Mouse (Mus musculus) limb, embryonic 11.5 days (tissue): ENCODE results near the gene Rapgef1. TPM values are rescaled to one million over a fixed set of nuclear protein-coding genes. Genes with fewer than 3 reads are reported as not detected.

ENCODE experiments used
- ATAC-seq: fragments of 200-750 bp; cut with Nextera tagmentation; 2 replicates; pipeline ENCODE4 v1.8.0; 2017; ENCODE audit warnings: low read depth; ENCODE audit not compliant: insufficient number of reproducible peaks, low FRiP score, low TSS enrichment
- DNase-seq: peaks from one replicate; pipeline ENCODE4 v3.0.0-alpha.2; 2015; ENCODE audit warnings: low spot score
- H3K27ac ChIP-seq: fragments of 300-500 bp; sonication (generic); replicated peaks from 2 replicates; pipeline ENCODE4 v1.5.1; 2014; ENCODE audit warnings: low read depth, mild to moderate bottlenecking, low read length
- H3K27me3 ChIP-seq: fragments of 300-500 bp; sonication (generic); 2 replicates; pipeline ENCODE4 v1.6.1; 2014; ENCODE audit warnings: mild to moderate bottlenecking, low read length, mixed read lengths; ENCODE audit not compliant: control insufficient read depth, insufficient read depth
- H3K36me3 ChIP-seq: fragments of 300-500 bp; sonication (generic); 2 replicates; pipeline ENCODE4 v1.6.1; 2014; ENCODE audit warnings: mild to moderate bottlenecking, low read length, moderate library complexity, mixed read lengths; ENCODE audit not compliant: control insufficient read depth, insufficient read depth
- H3K4me1 ChIP-seq: fragments of 300-500 bp; sonication (generic); 2 replicates; pipeline ENCODE4 v1.6.1; 2014; ENCODE audit warnings: low read length, mixed read lengths; ENCODE audit not compliant: control insufficient read depth, insufficient read depth
- H3K4me2 ChIP-seq: fragments of 300-500 bp; sonication (generic); 2 replicates; pipeline ENCODE4 v1.6.1; 2014; ENCODE audit warnings: low read depth, mild to moderate bottlenecking, moderate library complexity; ENCODE audit not compliant: severe bottlenecking
- H3K4me3 ChIP-seq: fragments of 300-500 bp; sonication (generic); 2 replicates; pipeline ENCODE4 v1.5.1; 2014; ENCODE audit warnings: low read depth, low read length
- H3K9ac ChIP-seq: fragments of 300-500 bp; sonication (generic); 2 replicates; pipeline ENCODE4 v1.6.1; 2014; ENCODE audit warnings: mild to moderate bottlenecking, low read length
- H3K9me3 ChIP-seq: fragments of 300-500 bp; sonication (generic); 2 replicates; pipeline ENCODE4 v1.6.1; 2016; ENCODE audit warnings: low read length; ENCODE audit not compliant: control insufficient read depth
- WGBS: fragments of 180-500 bp; shearing (Covaris S2); extraction: QIAGEN DNeasy Blood & Tissue Kit; methylation state at CpG from one replicate; pipeline ENCODE4 v1.1.7; 2014; 5-methylcytosine and 5-hydroxymethylcytosine counted together
- polyA plus RNA-seq: library from polyadenylated mRNA; unstranded; fragments of >200 nt; fragmentation: Nextera tagmentation; extraction: Ambion mirVana; gene quantifications from 2 replicates; pipeline ENCODE4 v1.2.1, GENCODE M21; 2014

The Rapgef1 gene
- polyA plus RNA-seq, 1 experiment from 2014 or later = 17.1 TPM

DNA sequence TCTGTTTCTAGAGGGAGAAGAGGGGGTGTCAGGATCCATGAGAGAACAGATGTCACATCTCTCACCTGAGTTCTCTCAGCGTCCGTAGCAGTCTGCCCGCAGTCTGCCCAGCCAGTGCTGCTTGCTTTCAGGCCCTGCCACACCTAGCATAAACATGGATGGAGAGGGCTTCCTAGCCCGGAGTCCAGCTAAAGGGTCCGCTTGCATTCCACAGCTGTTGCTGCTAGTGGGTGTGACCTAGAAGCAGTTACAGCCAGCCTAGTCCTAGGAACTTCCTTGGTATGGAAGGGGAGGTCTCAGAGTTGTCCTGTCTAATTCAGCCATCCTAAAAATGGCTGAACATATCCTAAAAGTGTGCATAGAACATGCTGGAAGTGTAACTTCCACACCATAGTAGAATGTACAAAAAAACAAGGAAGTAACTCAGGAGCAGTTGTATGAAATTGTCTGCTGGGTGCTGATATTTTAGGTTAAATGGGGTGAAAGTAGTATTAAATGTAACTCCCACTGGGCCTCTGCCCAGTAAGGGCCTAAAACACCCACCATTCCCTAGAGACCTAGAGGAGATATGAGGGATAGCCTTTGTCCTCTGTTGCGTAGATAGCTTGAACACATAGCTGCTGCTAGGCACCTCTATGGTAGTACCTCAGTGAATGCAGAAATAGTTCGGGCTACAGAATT lies 48.6 kb downstream of the Rapgef1 start:
- no peaks in the 10 kb centered on the region for H3K9me3 ChIP-seq
- ATAC-seq = no peak
- no peak overlapping the region for H3K9ac ChIP-seq
- no peaks in the 10 kb centered on the region for H3K36me3 ChIP-seq
- no peak overlapping the region for H3K4me3 ChIP-seq
- no peak for DNase-seq
- no peak overlapping the region for H3K27ac ChIP-seq
- H3K4me1 ChIP-seq = peaks cover 14% of the 10 kb centered on the region
- WGBS = 84% methylated on average over 7 of the region's 7 CpGs
- H3K27me3 ChIP-seq = no peaks in the 10 kb centered on the region
- H3K4me2 ChIP-seq = no peak overlapping the region

DNA sequence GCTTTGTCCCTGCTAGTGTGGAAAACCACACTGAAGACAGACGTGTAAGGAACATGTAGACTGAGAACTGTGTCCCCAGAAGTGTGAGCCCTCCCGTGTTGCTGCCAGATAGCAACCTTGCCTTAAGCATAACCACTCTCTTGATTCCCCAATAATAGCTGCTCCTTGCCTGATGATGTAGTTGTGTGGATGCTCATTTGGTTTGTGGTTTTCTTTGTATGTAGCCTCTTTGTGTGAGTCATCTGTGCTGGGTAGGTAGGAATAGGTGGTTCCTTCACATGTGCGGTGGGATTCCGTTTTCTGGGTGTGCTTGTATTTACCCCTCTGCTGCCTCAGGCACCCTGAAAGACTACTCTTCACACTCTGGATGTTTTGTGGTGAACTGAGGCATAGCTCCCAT lies 49.4 kb downstream of the Rapgef1 start:
- H3K27me3 ChIP-seq = no peaks in the 10 kb centered on the region
- H3K4me1 ChIP-seq = peaks cover 12% of the 10 kb centered on the region
- no peaks in the 10 kb centered on the region for H3K36me3 ChIP-seq
- H3K4me3 ChIP-seq = no peak overlapping the region
- H3K9me3 ChIP-seq = no peaks in the 10 kb centered on the region
- no peak for ATAC-seq
- H3K9ac ChIP-seq = no peak overlapping the region
- H3K27ac ChIP-seq = no peak overlapping the region
- WGBS = 92% methylated on average over 4 of the region's 4 CpGs
- no peak overlapping the region for H3K4me2 ChIP-seq
- no peak for DNase-seq

GRCm38 (mm10) chr2:29669711-29670110 lies 50.2 kb downstream of the Rapgef1 start:
- no peak overlapping the region for H3K27ac ChIP-seq
- no peaks in the 10 kb centered on the region for H3K9me3 ChIP-seq
- H3K4me3 ChIP-seq = no peak overlapping the region
- ATAC-seq = no peak
- no peaks in the 10 kb centered on the region for H3K27me3 ChIP-seq
- H3K36me3 ChIP-seq = no peaks in the 10 kb centered on the region
- DNase-seq = no peak
- H3K4me2 ChIP-seq = no peak overlapping the region
- H3K9ac ChIP-seq = no peak overlapping the region
- peaks cover 12% of the 10 kb centered on the region for H3K4me1 ChIP-seq

GRCm38 (mm10) chr2:29670231-29670991 lies 50.9 kb downstream of the Rapgef1 start:
- ATAC-seq (no peak), DNase-seq (no peak)
- no peaks in the 10 kb centered on the region for H3K9me3 ChIP-seq
- H3K4me2 ChIP-seq = no peak overlapping the region
- H3K9ac ChIP-seq = no peak overlapping the region
- 78% methylated on average over 9 of the region's 9 CpGs for WGBS
- H3K4me3 ChIP-seq = no peak overlapping the region
- H3K36me3 ChIP-seq = no peaks in the 10 kb centered on the region
- H3K4me1 ChIP-seq = peaks cover 12% of the 10 kb centered on the region
- no peak overlapping the region for H3K27ac ChIP-seq
- H3K27me3 ChIP-seq = no peaks in the 10 kb centered on the region

- Histone ChIP-seq H3K9ac (no peak overlapping the region; the same call in 1 of the 2 replicates), H3K4me2 (no peak overlapping the region), H3K27me3 (no peaks in the 10 kb centered on the region), H3K9me3 (no peaks in the 10 kb centered on the region), H3K27ac (no peak overlapping the region), H3K4me3 (no peak overlapping the region), H3K4me1 (peaks cover 8% of the 10 kb centered on the region), H3K36me3 (no peaks in the 10 kb centered on the region)
- WGBS = 88% methylated on average over 4 of the region's 4 CpGs
- DNase-seq (no peak), ATAC-seq (no peak)
Measured at GRCm38 (mm10) chr2:29671374-29671773, 51.9 kb downstream of the Rapgef1 start.

DNA sequence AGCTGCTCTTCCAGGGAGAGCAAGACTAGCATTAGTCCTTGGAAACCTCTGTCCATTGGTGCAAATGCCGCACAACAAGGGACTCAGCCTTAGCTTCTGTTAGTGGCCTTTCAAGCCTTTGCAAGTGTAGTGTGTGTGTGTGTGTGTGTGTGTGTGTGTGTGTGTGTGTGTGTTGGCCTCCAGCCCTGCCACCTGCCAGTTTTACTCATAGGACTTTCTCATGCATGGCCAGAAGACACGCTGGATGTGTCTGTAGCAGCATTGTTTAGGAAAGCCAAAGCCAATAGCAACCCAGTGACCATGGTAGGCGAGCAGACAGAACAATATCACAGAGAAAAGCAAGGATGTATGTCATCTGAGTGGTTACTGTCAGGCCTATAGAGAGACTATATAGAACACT lies 52.3 kb downstream of the Rapgef1 start:
- no peak overlapping the region for H3K4me3 ChIP-seq
- H3K36me3 ChIP-seq = no peaks in the 10 kb centered on the region
- H3K27me3 ChIP-seq = no peaks in the 10 kb centered on the region
- no peak for DNase-seq
- H3K4me1 ChIP-seq = peaks cover 3% of the 10 kb centered on the region
- no peak overlapping the region for H3K4me2 ChIP-seq
- no peak for ATAC-seq
- H3K27ac ChIP-seq = no peak overlapping the region
- no peaks in the 10 kb centered on the region for H3K9me3 ChIP-seq
- no peak overlapping the region; the same call in 1 of the 2 replicates for H3K9ac ChIP-seq
- 92% methylated on average over 3 of the region's 3 CpGs for WGBS

- DNase-seq (no peak), ATAC-seq (no peak)
- Histone ChIP-seq H3K9me3 (no peaks in the 10 kb centered on the region), H3K9ac (no peak overlapping the region), H3K4me3 (no peak overlapping the region), H3K4me1 (no peaks in the 10 kb centered on the region), H3K27ac (no peak overlapping the region), H3K27me3 (no peaks in the 10 kb centered on the region), H3K36me3 (no peaks in the 10 kb centered on the region), H3K4me2 (no peak overlapping the region)
- WGBS = 85% methylated on average over 7 of the region's 7 CpGs
Measured at GRCm38 (mm10) chr2:29672746-29673536, 53.4 kb downstream of the Rapgef1 start.

DNA sequence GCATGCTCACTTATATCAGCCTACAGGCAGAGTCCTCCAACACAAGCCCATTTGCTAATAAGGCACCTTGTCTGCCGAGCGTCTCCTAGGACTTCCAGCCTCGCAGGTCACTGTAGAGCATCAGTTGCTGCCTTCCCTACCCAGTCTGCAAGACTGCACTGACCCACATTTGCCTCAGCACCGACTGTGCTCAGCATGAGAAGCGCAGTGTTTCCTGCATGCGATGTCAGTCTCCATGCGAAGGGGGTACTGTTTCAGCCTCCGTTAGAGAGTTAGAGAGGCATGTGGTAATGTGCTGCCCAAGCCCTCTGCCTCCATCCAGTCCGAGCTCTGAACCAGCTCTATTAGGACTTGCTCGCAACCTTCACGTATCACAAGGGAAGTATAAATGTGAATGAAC lies 54.6 kb downstream of the Rapgef1 start:
- Histone ChIP-seq H3K9me3 (no peaks in the 10 kb centered on the region), H3K36me3 (no peaks in the 10 kb centered on the region), H3K27me3 (no peaks in the 10 kb centered on the region), H3K4me3 (no peak overlapping the region), H3K4me2 (no peak overlapping the region), H3K27ac (no peak overlapping the region), H3K4me1 (no peaks in the 10 kb centered on the region), H3K9ac (no peak overlapping the region)
- no peak for ATAC-seq
- no peak for DNase-seq
- 80% methylated on average over 11 of the region's 11 CpGs for WGBS
